Mouse (Mus musculus) hindbrain, postnatal 0 days (tissue): ENCODE data around the gene Gpnmb. TPM values are rescaled to one million over a fixed set of nuclear protein-coding genes. Genes with fewer than 3 reads are reported as not detected.

ENCODE experiments used
- ATAC-seq: fragments of 200-750 bp; cut with Nextera tagmentation; 2 replicates; pipeline ENCODE4 v1.8.0; 2017; ENCODE audit warnings: mild to moderate bottlenecking, moderate TSS enrichment, moderate library complexity
- DNase-seq: peaks from one replicate; pipeline ENCODE4 v3.0.0-alpha.2; 2015; ENCODE audit warnings: low spot score
- H3K27ac ChIP-seq: fragments of 300-500 bp; sonication (generic); 2 replicates; pipeline ENCODE4 v1.5.1; 2014; ENCODE audit warnings: mild to moderate bottlenecking
- H3K27me3 ChIP-seq: fragments of 300-500 bp; sonication (generic); 2 replicates; pipeline ENCODE4 v1.6.1; 2014; ENCODE audit warnings: low read length, mixed read lengths; ENCODE audit not compliant: insufficient read depth
- H3K36me3 ChIP-seq: fragments of 300-500 bp; sonication (generic); 2 replicates; pipeline ENCODE4 v1.6.1; 2014; ENCODE audit warnings: low read length, mixed read lengths; ENCODE audit not compliant: insufficient read depth
- H3K4me1 ChIP-seq: fragments of 300-500 bp; sonication (generic); 2 replicates; pipeline ENCODE4 v1.6.1; 2014; ENCODE audit warnings: antibody characterized with exemption, low read length, mixed read lengths; ENCODE audit not compliant: insufficient read depth
- H3K4me2 ChIP-seq: fragments of 300-500 bp; sonication (generic); 2 replicates; pipeline ENCODE4 v1.6.1; 2014; ENCODE audit warnings: low read depth, mild to moderate bottlenecking, low read length, moderate library complexity, mixed read lengths
- H3K4me3 ChIP-seq: fragments of 300-500 bp; sonication (generic); 2 replicates; pipeline ENCODE4 v1.5.1; 2014; ENCODE audit warnings: low read length
- H3K9ac ChIP-seq: fragments of 300-500 bp; sonication (generic); replicated peaks from 2 replicates; pipeline ENCODE4 v1.6.1; 2014; ENCODE audit warnings: mild to moderate bottlenecking, low read length, moderate library complexity, mixed read lengths
- H3K9me3 ChIP-seq: fragments of 300-500 bp; sonication (generic); 2 replicates; pipeline ENCODE4 v1.6.1; 2016; ENCODE audit warnings: low read length, mixed read lengths
- CTCF ChIP-seq: IDR thresholded peaks from 2 replicates; pipeline ENCODE4 v1.5.1; 2016; ENCODE audit warnings: antibody characterized with exemption, control low read depth, low read depth
- WGBS: fragments of 180-500 bp; shearing (Covaris S2); extraction: QIAGEN DNeasy Blood & Tissue Kit; methylation state at CpG from one replicate; pipeline ENCODE4 v1.1.7; 2014; 5-methylcytosine and 5-hydroxymethylcytosine counted together
- polyA plus RNA-seq: library from polyadenylated mRNA; unstranded; fragments of >200 nt; fragmentation: Nextera tagmentation; extraction: Ambion mirVana; gene quantifications from 2 replicates; pipeline ENCODE4 v1.2.1, GENCODE M21; 2015
- total RNA-seq: library from RNA; depleted of rRNA; stranded (reverse); fragments of >200 nt; gene quantifications from 2 replicates; pipeline ENCODE4 v1.2.3, GENCODE M21; 2014

Gene Gpnmb
- total and polyA plus RNA-seq, 2 experiments from 2014 or later, result 0.45 to 0.89 TPM

GRCm38 (mm10) chr6:49083008-49083407 is 46.7 kb downstream of the Gpnmb start:
- Histone ChIP-seq H3K4me3 (no peak overlapping the region), H3K27me3 (no peaks in the 10 kb centered on the region), H3K4me2 (no peak overlapping the region), H3K36me3 (peaks cover 31% of the 10 kb centered on the region), H3K27ac (no peak overlapping the region), H3K4me1 (no peaks in the 10 kb centered on the region), H3K9ac (no peak overlapping the region), H3K9me3 (no peaks in the 10 kb centered on the region)
- no peak for TF ChIP-seq CTCF
- DNase-seq (no peak), ATAC-seq (no peak)
- WGBS, result 87% methylated on average over 4 of the region's 4 CpGs

DNA sequence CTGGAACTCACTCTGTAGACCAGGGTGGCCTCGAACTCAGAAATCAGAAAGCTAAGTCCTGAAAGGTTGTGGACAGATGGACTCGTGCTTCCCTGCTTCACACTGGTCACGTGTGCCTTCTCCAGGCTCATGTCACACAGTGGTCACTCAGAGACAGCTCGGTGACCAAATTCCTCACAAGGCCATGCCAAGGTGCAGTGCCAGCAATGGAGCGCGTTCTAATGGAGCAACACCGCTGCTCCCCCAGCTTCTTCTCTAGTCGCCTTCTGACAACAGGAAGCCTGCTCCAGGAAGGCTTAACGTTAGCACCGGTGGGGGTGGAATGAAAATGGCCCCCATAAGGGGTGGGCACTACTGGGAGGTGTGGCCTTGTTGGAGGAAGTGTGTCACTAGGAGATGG is 58.6 kb downstream of the Gpnmb start:
- peaks cover 8% of the 10 kb centered on the region; the same call in 1 of the 2 replicates for H3K36me3 ChIP-seq
- ATAC-seq (no peak), DNase-seq (no peak)
- no peak overlapping the region for H3K4me2 ChIP-seq
- no peaks in the 10 kb centered on the region for H3K9me3 ChIP-seq
- no peaks in the 10 kb centered on the region; the same call in 1 of the 2 replicates for H3K4me1 ChIP-seq
- H3K9ac ChIP-seq, result no peak overlapping the region
- no peak overlapping the region for H3K4me3 ChIP-seq
- no peak overlapping the region for H3K27ac ChIP-seq
- 87% methylated on average over 10 of the region's 10 CpGs for WGBS
- no peak for TF ChIP-seq CTCF
- no peaks in the 10 kb centered on the region for H3K27me3 ChIP-seq

- Histone ChIP-seq H3K9ac (no peak overlapping the region), H3K27me3 (no peaks in the 10 kb centered on the region), H3K4me3 (no peak overlapping the region), H3K36me3 (peaks cover 6% of the 10 kb centered on the region; the same call in 1 of the 2 replicates), H3K27ac (peak overlapping the region; percentile 64), H3K4me1 (no peaks in the 10 kb centered on the region; the same call in 1 of the 2 replicates), H3K4me2 (peak overlapping the region; percentile 47), H3K9me3 (no peaks in the 10 kb centered on the region)
- no peak for TF ChIP-seq CTCF
- peak; percentile 55; the same call in 1 of the 2 replicates for ATAC-seq
- 56% methylated on average over 7 of the region's 7 CpGs for WGBS
- DNase-seq, result peak; percentile 47
Observed at GRCm38 (mm10) chr6:49096421-49096820, 60.1 kb downstream of the Gpnmb start.

GRCm38 (mm10) chr6:49096933-49097461 is 60.7 kb downstream of the Gpnmb start:
- no peak for TF ChIP-seq CTCF
- H3K27ac ChIP-seq, result peak overlapping the region; percentile 64
- ATAC-seq (peak; percentile 69), DNase-seq (peak; percentile 88)
- H3K9me3 ChIP-seq, result no peaks in the 10 kb centered on the region
- whole genome bisulfite sequencing, result 23% methylated on average over 13 of the region's 13 CpGs
- H3K4me2 ChIP-seq, result peak overlapping the region; percentile 47
- H3K9ac ChIP-seq, result no peak overlapping the region
- H3K27me3 ChIP-seq, result no peaks in the 10 kb centered on the region
- H3K4me1 ChIP-seq, result no peaks in the 10 kb centered on the region; the same call in 1 of the 2 replicates
- peaks cover 6% of the 10 kb centered on the region; the same call in 1 of the 2 replicates for H3K36me3 ChIP-seq
- H3K4me3 ChIP-seq, result 0 out of 2 replicates have a peak overlapping the region, but pooled peaks have one; percentile 3

DNA sequence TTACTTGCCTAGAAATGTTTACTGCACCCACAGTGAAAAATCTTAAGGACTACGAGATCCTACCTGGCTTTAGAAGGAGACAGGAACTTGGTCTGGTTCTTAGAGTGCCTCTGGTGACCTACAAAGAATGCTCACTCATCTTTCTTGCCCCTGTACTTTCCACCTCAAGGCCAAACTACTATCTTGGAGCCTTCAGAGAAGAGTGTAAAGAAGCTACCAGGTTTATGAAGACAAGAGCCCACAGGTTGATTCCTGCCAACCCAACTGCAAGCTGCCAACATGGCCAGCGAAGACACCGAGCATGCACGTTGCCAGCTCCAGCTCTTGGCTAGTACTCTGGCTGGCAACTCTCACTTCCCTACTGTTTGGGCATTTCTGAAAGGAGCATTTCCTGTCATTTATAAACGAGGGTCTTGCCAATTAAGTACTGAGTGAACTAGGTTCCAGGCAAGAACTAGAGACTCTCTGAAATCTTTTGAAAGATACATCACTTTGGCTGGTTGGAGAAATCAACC is 61.3 kb downstream of the Gpnmb start:
- TF ChIP-seq CTCF, result no peak
- peak overlapping the region; percentile 47; the same call in 1 of the 2 replicates for H3K4me2 ChIP-seq
- no peaks in the 10 kb centered on the region for H3K9me3 ChIP-seq
- H3K4me1 ChIP-seq, result no peaks in the 10 kb centered on the region; the same call in 1 of the 2 replicates
- H3K4me3 ChIP-seq, result no peak overlapping the region
- H3K27ac ChIP-seq, result peak overlapping the region; percentile 64; the same call in 1 of the 2 replicates
- H3K9ac ChIP-seq, result no peak overlapping the region
- no peak for ATAC-seq
- DNase-seq, result peak; percentile 50
- peaks cover 9% of the 10 kb centered on the region; the same call in 1 of the 2 replicates for H3K36me3 ChIP-seq
- 40% methylated on average over 5 of the region's 5 CpGs for WGBS
- H3K27me3 ChIP-seq, result no peaks in the 10 kb centered on the region

DNA sequence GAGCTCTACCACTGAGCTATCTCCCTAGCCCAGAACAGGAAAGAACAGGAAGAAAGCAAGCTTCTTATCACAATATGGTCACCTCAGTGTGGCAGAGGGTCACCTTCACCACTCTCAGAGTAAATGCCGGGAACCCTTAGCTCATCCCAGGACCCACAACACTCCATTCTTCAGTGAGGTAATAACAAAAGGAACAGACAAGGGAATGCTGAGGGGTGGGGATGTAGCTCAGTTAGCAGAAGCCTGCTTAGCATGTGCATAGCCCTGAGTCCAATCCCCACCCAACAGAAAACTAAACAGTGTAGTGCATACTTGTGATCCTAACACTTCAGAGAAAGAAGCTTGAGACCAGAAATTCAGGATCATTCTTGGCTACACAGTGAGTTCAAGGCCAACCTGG is 62.7 kb downstream of the Gpnmb start:
- H3K9me3 ChIP-seq, result no peaks in the 10 kb centered on the region
- H3K4me3 ChIP-seq, result no peak overlapping the region
- no peaks in the 10 kb centered on the region for H3K27me3 ChIP-seq
- peaks cover 3% of the 10 kb centered on the region; the same call in 1 of the 2 replicates for H3K36me3 ChIP-seq
- H3K27ac ChIP-seq, result no peak overlapping the region
- no peak overlapping the region for H3K4me2 ChIP-seq
- no peak for TF ChIP-seq CTCF
- WGBS, result 88% methylated on average over 1 of the region's 1 CpGs
- H3K9ac ChIP-seq, result no peak overlapping the region
- DNase-seq (no peak), ATAC-seq (no peak)
- H3K4me1 ChIP-seq, result no peaks in the 10 kb centered on the region; the same call in 1 of the 2 replicates
